Mouse (Mus musculus) C2C12 (cell line): ENCODE measurements around the gene Hoxd8. TPM values are rescaled to one million over a fixed set of nuclear protein-coding genes. Genes with fewer than 3 reads are reported as not detected.

Experiments used
- H3K27me3 ChIP-seq: one replicate; pipeline ENCODE4 v1.6.1; 2011; ENCODE audit not compliant: control insufficient read depth, insufficient read depth, insufficient read length
- H3K36me3 ChIP-seq: one replicate; pipeline ENCODE4 v1.6.1; 2011; ENCODE audit not compliant: control insufficient read depth, insufficient read depth
- H3K4me3 ChIP-seq: one replicate; pipeline ENCODE4 v1.5.1; 2011; ENCODE audit warnings: mild to moderate bottlenecking, control low read depth; ENCODE audit not compliant: poor library complexity, insufficient read depth, severe bottlenecking
- H3K79me2 ChIP-seq: one replicate; pipeline ENCODE4 v1.6.1; 2011; ENCODE audit not compliant: control insufficient read depth, insufficient read depth
- H3K79me3 ChIP-seq: one replicate; pipeline ENCODE4 v1.6.1; 2011; ENCODE audit warnings: low read depth, control low read depth
- H3ac ChIP-seq: one replicate; pipeline ENCODE3; 2011; ENCODE audit warnings: low read depth; ENCODE audit not compliant: control insufficient read depth, insufficient read length
- CEBPB ChIP-seq: IDR thresholded peaks from one replicate; pipeline ENCODE4 v1.6.1; 2011; ENCODE audit warnings: low read depth, mild to moderate bottlenecking, control low read depth, moderate library complexity
- CTCF ChIP-seq: IDR thresholded peaks from one replicate; pipeline ENCODE4 v1.5.1; 2011; ENCODE audit not compliant: control insufficient read depth, insufficient read depth, insufficient read length
- FOSL1 ChIP-seq: IDR thresholded peaks from one replicate; pipeline ENCODE4 v1.8.0; 2011; ENCODE audit warnings: mild to moderate bottlenecking, low read length; ENCODE audit not compliant: poor library complexity, insufficient read depth, severe bottlenecking
- MAX ChIP-seq: IDR thresholded peaks from one replicate; pipeline ENCODE4 v1.6.1; 2011; ENCODE audit warnings: mild to moderate bottlenecking, control low read depth
- MYOD1 ChIP-seq: IDR thresholded peaks from one replicate; pipeline ENCODE4 v1.6.1; 2011; ENCODE audit warnings: low read depth; ENCODE audit not compliant: control insufficient read depth, insufficient read length
- MYOG ChIP-seq: IDR thresholded peaks from one replicate; pipeline ENCODE4 v1.6.1; 2011; ENCODE audit not compliant: control insufficient read depth, insufficient read length; ENCODE audit errors: extremely low read depth
- USF1 ChIP-seq: IDR thresholded peaks from one replicate; pipeline ENCODE4 v1.6.1; 2011; ENCODE audit warnings: low read depth, mild to moderate bottlenecking, control low read depth, moderate library complexity
- polyA plus RNA-seq: library from polyadenylated mRNA; unstranded; fragments of >200 nt; fragmentation: generic; extraction: Trizol; gene quantifications from one replicate; pipeline ENCODE4 v1.2.1, GENCODE M21; 2012; ENCODE audit warnings: missing spikeins

Gene Hoxd8
- polyA plus RNA-seq, 1 experiment, result not detected

DNA sequence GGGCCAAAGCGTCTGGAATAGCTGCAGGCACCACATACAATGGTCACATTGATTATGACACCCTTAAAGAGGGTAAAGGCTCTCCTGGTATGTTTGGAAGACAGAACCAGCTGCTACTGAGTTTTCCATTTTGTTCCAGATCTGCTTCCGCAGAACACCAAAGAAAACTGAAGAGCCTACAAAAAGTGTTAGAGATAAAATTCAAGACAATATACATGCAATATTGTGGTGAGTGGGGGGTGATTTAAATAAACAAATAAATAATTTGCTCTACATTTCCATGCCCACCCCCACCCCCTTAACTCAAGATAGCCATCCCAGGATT, 35.0 kb downstream of the Hoxd8 start:
- TF ChIP-seq MAX (no peak), CEBPB (no peak), CTCF (no peak), USF1 (no peak), MYOD1 (no peak)
- H3K79me2 ChIP-seq, result no peaks in the 10 kb centered on the region
- no peak overlapping the region for H3ac ChIP-seq
- peaks cover 58% of the 10 kb centered on the region for H3K27me3 ChIP-seq
- H3K79me3 ChIP-seq, result no peaks in the 10 kb centered on the region
- H3K36me3 ChIP-seq, result no peaks in the 10 kb centered on the region
- no peak overlapping the region for H3K4me3 ChIP-seq

DNA sequence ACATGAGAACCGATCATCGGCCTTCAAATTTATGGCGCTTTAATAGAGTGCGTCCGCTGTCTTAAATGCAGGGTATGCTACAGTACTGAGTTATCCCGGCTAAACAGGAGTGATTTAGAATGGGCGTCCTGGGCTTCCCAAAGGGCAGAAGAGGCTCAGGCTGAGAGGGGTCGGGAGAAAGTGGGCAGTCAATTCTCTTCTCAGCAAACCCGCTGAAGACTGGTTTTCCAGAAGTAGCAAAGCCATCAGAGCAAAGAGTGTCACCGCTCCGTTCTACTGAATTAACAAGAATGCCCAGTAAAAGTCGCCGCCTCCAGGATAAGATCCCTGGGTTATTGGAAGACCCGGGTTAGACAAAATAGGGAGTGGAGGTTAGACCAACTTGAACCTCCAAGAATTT, 35.5 kb downstream of the Hoxd8 start:
- H3ac ChIP-seq, result no peak overlapping the region
- peaks cover 54% of the 10 kb centered on the region for H3K27me3 ChIP-seq
- TF ChIP-seq MYOG, result no peak
- TF ChIP-seq USF1, result no peak
- no peak for TF ChIP-seq CTCF
- TF ChIP-seq MYOD1, result no peak
- TF ChIP-seq MAX, result no peak
- TF ChIP-seq FOSL1, result no peak
- TF ChIP-seq CEBPB, result no peak
- H3K79me3 ChIP-seq, result no peaks in the 10 kb centered on the region
- H3K4me3 ChIP-seq, result no peak overlapping the region
- no peaks in the 10 kb centered on the region for H3K36me3 ChIP-seq
- no peaks in the 10 kb centered on the region for H3K79me2 ChIP-seq

DNA sequence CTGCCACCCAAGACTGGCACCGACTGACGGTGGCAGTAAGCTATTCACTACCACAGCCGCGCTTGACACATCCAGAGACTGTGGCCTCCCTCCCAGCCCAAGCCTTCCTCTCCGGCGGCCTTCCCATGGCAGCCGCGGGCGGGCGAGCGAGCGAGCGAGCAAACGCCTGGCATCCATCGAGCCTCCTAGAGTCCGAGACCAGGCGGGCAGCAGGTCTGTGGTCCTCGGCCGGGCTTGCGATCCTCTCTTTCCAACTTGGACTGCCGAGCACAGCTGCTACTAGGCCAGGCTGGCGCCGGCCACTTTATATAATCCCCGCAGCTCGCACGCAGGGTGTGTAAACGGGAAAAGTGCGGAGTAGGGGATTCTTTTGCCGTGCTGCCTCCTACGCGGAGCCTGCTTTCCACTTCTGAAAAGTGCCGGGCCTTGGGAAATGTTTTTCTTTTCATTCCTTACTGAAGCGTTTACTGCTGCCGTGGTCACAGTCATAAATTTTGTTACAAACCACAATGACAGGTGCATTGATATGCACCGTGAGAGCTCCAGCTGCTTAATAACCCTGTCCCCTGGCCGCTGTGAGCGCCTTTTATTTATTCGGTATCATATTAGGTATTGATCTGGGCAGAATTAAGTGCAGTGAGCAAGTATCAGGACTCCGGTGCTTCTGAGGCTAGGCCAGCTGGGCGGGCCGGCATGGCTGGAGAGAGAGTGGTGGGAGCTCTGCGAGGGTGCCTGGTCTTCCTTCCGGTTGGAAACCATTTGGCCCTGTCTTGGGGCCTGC, 36.1 kb downstream of the Hoxd8 start:
- TF ChIP-seq MYOD1 (no peak), MAX (no peak), CEBPB (no peak)
- Histone ChIP-seq H3K4me3 (no peak overlapping the region), H3K27me3 (peaks cover 51% of the 10 kb centered on the region), H3K36me3 (no peaks in the 10 kb centered on the region), H3K79me3 (no peaks in the 10 kb centered on the region), H3K79me2 (no peaks in the 10 kb centered on the region), H3ac (no peak overlapping the region)

DNA sequence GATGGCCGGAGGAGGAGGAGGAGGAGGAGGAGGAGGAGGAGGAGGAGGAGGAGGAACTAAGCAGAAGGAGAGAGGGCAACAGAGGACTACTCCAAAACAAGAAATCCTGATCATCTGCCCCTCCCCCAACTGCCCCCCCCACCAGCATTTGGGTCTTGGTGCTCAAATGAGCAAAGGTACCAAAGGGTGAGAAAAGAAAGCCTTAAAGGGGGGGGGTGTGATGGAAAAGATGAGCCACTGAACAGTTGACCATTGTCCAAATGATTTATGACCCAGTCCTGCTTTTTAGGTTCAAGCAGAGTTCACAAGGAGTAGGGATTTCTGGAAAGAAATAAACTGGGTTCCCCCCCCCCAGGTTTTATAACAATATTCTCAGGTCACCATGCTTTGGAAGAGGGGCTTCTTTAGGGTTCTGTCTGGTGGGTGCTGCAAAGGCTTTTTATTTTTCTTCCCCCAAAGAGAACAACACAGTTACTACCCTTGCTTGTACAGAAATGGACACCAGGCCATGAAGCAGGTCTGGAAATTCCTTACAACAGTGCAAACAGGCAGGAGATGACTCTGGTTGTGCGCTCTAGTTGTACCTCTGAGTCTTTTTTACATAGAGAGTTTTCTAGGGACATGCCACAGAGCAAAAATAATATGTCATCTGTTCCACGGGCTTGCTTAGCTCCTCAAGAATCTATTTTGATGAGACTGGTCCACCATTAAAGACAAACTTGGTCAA, 37.0 kb downstream of the Hoxd8 start:
- Histone ChIP-seq H3K27me3 (peaks cover 46% of the 10 kb centered on the region), H3K79me3 (no peaks in the 10 kb centered on the region), H3ac (no peak overlapping the region), H3K4me3 (no peak overlapping the region), H3K79me2 (no peaks in the 10 kb centered on the region), H3K36me3 (no peaks in the 10 kb centered on the region)
- no peak for TF ChIP-seq FOSL1
- no peak for TF ChIP-seq MYOD1
- TF ChIP-seq CTCF, result no peak
- no peak for TF ChIP-seq MAX
- TF ChIP-seq CEBPB, result no peak
- no peak for TF ChIP-seq MYOG
- no peak for TF ChIP-seq USF1

DNA sequence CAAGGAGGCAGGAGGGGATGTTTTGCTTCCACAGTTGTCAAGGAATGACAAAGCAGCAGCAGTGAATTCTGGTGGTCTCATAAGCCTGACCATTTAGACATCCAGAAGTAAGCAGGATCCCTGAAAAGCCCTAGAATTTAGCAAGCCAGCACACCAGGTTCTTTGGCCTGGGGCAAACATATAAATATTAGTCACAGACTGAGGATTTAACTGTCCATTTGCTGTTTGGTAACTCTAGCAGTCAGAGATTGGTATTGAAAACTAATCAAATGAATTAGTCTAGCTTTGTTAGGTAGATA, 37.5 kb downstream of the Hoxd8 start:
- H3K27me3 ChIP-seq, result peaks cover 41% of the 10 kb centered on the region
- H3ac ChIP-seq, result no peak overlapping the region
- no peaks in the 10 kb centered on the region for H3K79me3 ChIP-seq
- H3K36me3 ChIP-seq, result no peaks in the 10 kb centered on the region
- no peak overlapping the region for H3K4me3 ChIP-seq
- TF ChIP-seq CEBPB (no peak), MYOG (no peak), FOSL1 (no peak), MYOD1 (no peak), CTCF (no peak), USF1 (no peak), MAX (no peak)
- H3K79me2 ChIP-seq, result no peaks in the 10 kb centered on the region

DNA sequence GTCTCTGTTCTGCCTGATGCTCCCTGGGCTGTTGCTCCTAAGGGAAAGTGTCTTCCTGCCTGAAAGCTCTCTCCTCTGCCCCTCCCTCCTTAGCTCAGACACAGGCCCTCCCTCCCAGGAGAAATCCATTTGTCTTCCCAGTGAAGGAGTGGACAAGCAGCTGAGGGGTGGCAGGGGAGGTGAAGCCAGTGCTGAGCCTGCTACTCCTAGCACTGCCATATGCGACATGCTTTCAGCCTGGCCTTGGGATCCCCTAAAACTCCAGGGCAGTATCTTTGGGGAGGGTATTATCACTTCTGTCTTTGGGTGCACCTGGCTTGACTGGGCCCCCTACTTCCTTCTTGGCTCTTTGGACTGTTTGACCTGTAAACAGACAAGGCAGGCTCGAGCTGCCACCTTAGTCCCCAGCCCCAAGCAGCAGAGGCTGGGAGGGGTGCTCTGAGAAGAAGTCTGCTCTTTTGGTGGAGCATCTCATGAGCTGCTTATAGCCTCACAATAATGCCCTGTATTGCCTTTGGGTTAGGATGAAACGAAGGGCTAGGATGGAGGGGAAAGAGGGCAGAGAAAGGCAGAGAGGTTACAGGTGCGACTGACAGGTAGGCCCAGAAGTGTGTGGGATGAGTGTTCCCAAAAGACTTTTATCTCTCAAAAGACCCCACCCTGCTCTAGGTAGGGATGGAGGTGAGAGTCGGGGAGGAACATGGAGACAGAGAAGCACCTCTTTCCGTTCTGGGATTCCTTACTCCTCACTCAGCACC, 41.3 kb downstream of the Hoxd8 start:
- H3K4me3 ChIP-seq, result no peak overlapping the region
- no peaks in the 10 kb centered on the region for H3K36me3 ChIP-seq
- no peak overlapping the region for H3ac ChIP-seq
- H3K79me2 ChIP-seq, result no peaks in the 10 kb centered on the region
- no peaks in the 10 kb centered on the region for H3K79me3 ChIP-seq
- TF ChIP-seq USF1 (no peak), MYOD1 (no peak), MYOG (no peak), CEBPB (no peak), CTCF (no peak), FOSL1 (no peak), MAX (no peak)
- peaks cover 22% of the 10 kb centered on the region for H3K27me3 ChIP-seq
